Mouse (Mus musculus) limb, embryonic 15.5 days (tissue): ENCODE measurements around the gene Mllt3. TPM values are rescaled to one million over a fixed set of nuclear protein-coding genes. Genes with fewer than 3 reads are reported as not detected.

Experiments
- ATAC-seq: fragments of 200-750 bp; cut with Nextera tagmentation; 2 replicates; pipeline ENCODE4 v1.8.0; 2017; ENCODE audit warnings: low read depth, moderate TSS enrichment; ENCODE audit not compliant: insufficient number of reproducible peaks, low FRiP score, low TSS enrichment
- H3K27ac ChIP-seq: fragments of 300-500 bp; sonication (generic); 2 replicates; pipeline ENCODE4 v1.5.1; 2015; ENCODE audit warnings: moderate library complexity, mild to moderate bottlenecking, inconsistent platforms
- H3K27me3 ChIP-seq: fragments of 300-500 bp; sonication (generic); 2 replicates; pipeline ENCODE4 v1.6.1; 2015; ENCODE audit warnings: inconsistent platforms
- H3K36me3 ChIP-seq: fragments of 300-500 bp; sonication (generic); 2 replicates; pipeline ENCODE4 v1.6.1; 2015; ENCODE audit warnings: inconsistent platforms
- H3K4me1 ChIP-seq: fragments of 300-500 bp; sonication (generic); 2 replicates; pipeline ENCODE4 v1.6.1; 2015; ENCODE audit warnings: inconsistent platforms
- H3K4me2 ChIP-seq: fragments of 300-500 bp; sonication (generic); 2 replicates; pipeline ENCODE4 v1.6.1; 2015; ENCODE audit warnings: mild to moderate bottlenecking, inconsistent platforms
- H3K4me3 ChIP-seq: fragments of 300-500 bp; sonication (generic); 2 replicates; pipeline ENCODE4 v1.5.1; 2015; ENCODE audit warnings: mild to moderate bottlenecking, inconsistent platforms
- H3K9ac ChIP-seq: fragments of 300-500 bp; sonication (generic); 2 replicates; pipeline ENCODE4 v1.6.1; 2015; ENCODE audit warnings: inconsistent platforms
- H3K9me3 ChIP-seq: fragments of 300-500 bp; sonication (generic); 2 replicates; pipeline ENCODE4 v1.6.1; 2016; ENCODE audit warnings: inconsistent platforms
- WGBS: fragments of 180-500 bp; shearing (Covaris S2); methylation state at CpG from one replicate; pipeline ENCODE4 v1.1.7; 2015; 5-methylcytosine and 5-hydroxymethylcytosine counted together
- polyA plus RNA-seq: library from polyadenylated mRNA; unstranded; fragments of >200 nt; fragmentation: Nextera tagmentation; extraction: Ambion mirVana; gene quantifications from 2 replicates; pipeline ENCODE4 v1.2.1, GENCODE M21; 2015

Mllt3 gene
- polyA plus RNA-seq, 1 experiment from 2014 or later, result 42.0 TPM

DNA sequence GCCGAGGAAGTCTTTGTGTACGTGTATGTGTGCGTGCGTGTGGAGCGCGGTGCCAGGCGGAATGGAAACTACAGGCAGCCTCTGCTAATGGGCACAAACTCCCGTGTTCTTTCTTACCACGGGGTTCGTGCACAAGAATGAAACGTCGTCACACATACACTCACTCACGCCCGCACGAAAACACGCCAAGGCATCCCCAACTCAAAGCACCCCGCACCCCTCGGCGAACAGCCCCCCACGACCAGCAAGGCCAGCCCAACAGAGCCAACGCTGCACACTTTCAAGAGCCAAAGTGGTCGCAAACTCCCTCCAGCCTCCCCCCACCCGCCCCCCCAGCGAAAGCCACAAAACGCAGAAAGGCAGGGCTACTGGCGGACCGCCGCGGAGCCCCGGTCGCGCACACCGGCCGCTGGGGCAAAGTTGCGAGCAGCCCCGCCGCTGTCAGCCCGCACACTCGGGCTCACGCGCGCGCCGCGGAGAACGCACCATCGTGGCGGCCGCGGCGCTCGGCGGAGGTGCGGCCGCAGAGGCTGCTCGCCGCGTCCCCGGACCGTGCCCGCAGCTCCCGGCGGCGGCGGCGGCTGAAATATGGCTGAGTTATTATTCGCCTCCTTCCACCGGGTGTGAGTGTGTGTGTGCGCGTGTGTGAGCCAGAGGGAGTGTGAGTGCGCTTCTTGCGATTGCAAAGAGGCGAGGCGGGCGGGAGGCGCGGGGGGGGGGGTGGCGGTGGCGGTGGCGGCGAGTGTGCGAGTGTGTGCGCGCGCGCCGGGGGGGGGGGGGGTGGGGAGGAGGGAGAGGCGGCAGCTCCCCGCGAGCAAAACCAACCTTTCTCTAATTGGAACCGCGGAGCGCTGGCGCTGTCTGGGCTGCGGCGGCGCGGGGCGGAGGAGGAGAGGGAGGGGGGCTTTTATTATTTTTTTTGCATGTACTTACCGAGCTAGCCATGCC lies 739 bp downstream of the Mllt3 start:
- peak overlapping the region; percentile 83 for H3K9ac ChIP-seq
- peak overlapping the region; percentile 93 for H3K27ac ChIP-seq
- peak; percentile 67 for ATAC-seq
- H3K4me3 ChIP-seq, result peak overlapping the region; percentile 86
- H3K27me3 ChIP-seq, result peaks cover 2% of the 10 kb centered on the region; the same call in 1 of the 2 replicates
- peak overlapping the region; percentile 91 for H3K4me2 ChIP-seq
- H3K36me3 ChIP-seq, result no peaks in the 10 kb centered on the region
- no peaks in the 10 kb centered on the region for H3K9me3 ChIP-seq
- peaks cover 21% of the 10 kb centered on the region for H3K4me1 ChIP-seq
- WGBS, result under 1% methylated on average over 79 of the region's 100 CpGs

DNA sequence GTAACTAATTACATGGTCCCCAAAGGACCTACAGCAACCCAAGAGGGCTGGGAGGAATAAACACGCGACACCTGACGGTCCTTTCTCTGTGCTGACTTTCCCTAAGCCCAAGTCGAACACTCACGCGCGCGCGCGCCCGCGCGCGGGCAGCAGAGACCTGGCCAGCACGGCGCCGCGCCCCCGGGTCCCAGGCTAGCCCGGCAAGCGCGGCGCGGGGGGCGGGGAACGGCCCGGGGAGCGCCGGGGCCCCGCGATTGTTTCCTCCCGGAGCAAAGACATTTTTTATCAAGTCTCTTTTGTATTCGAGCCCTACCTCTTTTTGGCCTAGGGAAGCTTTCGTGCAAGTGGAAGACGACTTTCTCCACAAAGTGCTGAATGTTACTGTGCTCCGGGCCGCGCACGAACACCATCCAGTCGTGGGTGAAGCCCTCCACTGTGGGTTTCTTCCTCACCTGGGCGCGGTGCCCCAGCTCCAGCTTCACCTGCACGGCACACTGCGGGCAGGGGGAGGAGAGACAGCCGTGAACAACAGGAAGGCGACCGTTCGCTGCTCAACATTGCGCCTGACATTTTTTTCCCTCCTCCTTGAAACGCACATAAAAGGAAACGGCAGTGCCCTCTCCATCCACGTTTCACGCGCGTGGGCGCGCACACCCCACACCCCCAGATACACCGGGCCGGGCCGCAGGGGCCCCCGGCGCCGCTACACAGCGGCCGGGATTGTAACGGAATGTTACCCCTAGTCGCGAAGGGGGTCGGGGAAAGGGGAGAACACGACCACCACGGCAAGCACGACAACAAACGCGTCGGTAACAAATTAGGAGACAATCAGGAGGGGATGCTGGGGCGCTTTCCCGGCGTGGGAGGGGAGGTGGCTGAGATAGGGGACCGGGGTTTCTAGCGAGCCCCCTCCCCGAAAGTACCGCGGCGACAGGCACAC lies 1.7 kb downstream of the Mllt3 start:
- Histone ChIP-seq H3K9me3 (no peaks in the 10 kb centered on the region), H3K36me3 (0 out of 2 replicates have a peak, but pooled peaks cover 3% of the 10 kb centered on the region), H3K4me3 (peak overlapping the region; percentile 86), H3K27me3 (peaks cover 2% of the 10 kb centered on the region; the same call in 1 of the 2 replicates), H3K4me2 (peak overlapping the region; percentile 91), H3K4me1 (peaks cover 21% of the 10 kb centered on the region), H3K9ac (peak overlapping the region; percentile 83), H3K27ac (peak overlapping the region; percentile 93)
- WGBS, result 2% methylated on average over 84 of the region's 84 CpGs
- no peak for ATAC-seq

DNA sequence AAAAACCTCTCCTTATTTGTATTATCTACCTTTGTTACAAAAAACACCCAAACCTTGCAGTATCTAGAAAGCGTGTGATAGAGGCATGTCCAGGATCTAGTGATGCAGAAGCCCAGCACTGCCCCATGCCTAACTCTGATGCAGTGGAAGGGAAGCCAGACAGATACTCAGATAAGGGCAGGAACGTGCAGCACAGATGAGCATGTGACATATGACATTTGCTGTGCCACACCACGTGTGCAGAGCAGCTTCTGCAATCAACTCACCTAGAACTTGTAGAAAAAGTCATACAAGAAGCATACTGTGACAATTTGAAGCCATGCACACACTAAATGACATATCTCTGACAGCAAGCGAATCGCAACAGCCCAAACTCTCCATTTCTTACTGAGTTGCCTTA lies 9.6 kb downstream of the Mllt3 start:
- H3K27me3 ChIP-seq, result no peaks in the 10 kb centered on the region
- H3K4me3 ChIP-seq, result no peak overlapping the region
- no peak overlapping the region for H3K27ac ChIP-seq
- no peaks in the 10 kb centered on the region for H3K4me1 ChIP-seq
- peaks cover 7% of the 10 kb centered on the region; the same call in 1 of the 2 replicates for H3K36me3 ChIP-seq
- no peak overlapping the region for H3K4me2 ChIP-seq
- H3K9ac ChIP-seq, result no peak overlapping the region
- no peak for ATAC-seq
- H3K9me3 ChIP-seq, result no peaks in the 10 kb centered on the region
- 84% methylated on average over 5 of the region's 5 CpGs for WGBS

GRCm38 (mm10) chr4:88022623-88023022 lies 10.5 kb downstream of the Mllt3 start:
- Histone ChIP-seq H3K27ac (no peak overlapping the region), H3K4me1 (peaks cover 4% of the 10 kb centered on the region), H3K4me2 (no peak overlapping the region), H3K9me3 (no peaks in the 10 kb centered on the region), H3K9ac (no peak overlapping the region), H3K4me3 (no peak overlapping the region), H3K36me3 (peaks cover 7% of the 10 kb centered on the region; the same call in 1 of the 2 replicates), H3K27me3 (no peaks in the 10 kb centered on the region)
- no peak for ATAC-seq
- WGBS, result 5% methylated on average over 1 of the region's 1 CpGs

GRCm38 (mm10) chr4:88020421-88020820 lies 12.7 kb downstream of the Mllt3 start:
- Histone ChIP-seq H3K4me3 (no peak overlapping the region), H3K36me3 (no peaks in the 10 kb centered on the region), H3K9me3 (no peaks in the 10 kb centered on the region), H3K27ac (no peak overlapping the region), H3K27me3 (no peaks in the 10 kb centered on the region), H3K4me1 (peaks cover 7% of the 10 kb centered on the region), H3K4me2 (no peak overlapping the region), H3K9ac (no peak overlapping the region)
- ATAC-seq, result no peak
- 68% methylated on average over 5 of the region's 5 CpGs for WGBS

DNA sequence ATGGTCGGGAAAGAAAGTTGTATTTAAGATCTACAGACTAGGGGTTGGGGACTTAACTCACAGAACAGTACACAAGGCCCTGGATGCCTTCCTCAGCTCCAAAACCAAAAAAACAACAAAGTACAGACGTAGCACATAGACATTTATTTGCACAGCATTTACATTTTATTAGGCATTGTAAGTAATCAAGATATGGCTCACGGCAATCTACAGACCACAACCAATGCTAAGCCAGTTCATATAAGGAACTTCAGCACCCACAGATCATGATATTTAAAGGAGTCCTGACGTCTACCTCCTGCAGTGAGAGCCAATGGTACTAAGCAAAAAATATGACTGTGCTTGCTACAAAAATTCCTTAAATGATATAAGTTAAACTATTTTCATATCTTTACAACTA lies 13.5 kb downstream of the Mllt3 start:
- H3K36me3 ChIP-seq, result no peaks in the 10 kb centered on the region
- peaks cover 7% of the 10 kb centered on the region for H3K4me1 ChIP-seq
- H3K27me3 ChIP-seq, result no peaks in the 10 kb centered on the region
- no peak overlapping the region for H3K4me3 ChIP-seq
- 59% methylated on average over 4 of the region's 4 CpGs for WGBS
- no peak overlapping the region for H3K27ac ChIP-seq
- no peak overlapping the region for H3K4me2 ChIP-seq
- H3K9ac ChIP-seq, result no peak overlapping the region
- no peak for ATAC-seq
- no peaks in the 10 kb centered on the region for H3K9me3 ChIP-seq

DNA sequence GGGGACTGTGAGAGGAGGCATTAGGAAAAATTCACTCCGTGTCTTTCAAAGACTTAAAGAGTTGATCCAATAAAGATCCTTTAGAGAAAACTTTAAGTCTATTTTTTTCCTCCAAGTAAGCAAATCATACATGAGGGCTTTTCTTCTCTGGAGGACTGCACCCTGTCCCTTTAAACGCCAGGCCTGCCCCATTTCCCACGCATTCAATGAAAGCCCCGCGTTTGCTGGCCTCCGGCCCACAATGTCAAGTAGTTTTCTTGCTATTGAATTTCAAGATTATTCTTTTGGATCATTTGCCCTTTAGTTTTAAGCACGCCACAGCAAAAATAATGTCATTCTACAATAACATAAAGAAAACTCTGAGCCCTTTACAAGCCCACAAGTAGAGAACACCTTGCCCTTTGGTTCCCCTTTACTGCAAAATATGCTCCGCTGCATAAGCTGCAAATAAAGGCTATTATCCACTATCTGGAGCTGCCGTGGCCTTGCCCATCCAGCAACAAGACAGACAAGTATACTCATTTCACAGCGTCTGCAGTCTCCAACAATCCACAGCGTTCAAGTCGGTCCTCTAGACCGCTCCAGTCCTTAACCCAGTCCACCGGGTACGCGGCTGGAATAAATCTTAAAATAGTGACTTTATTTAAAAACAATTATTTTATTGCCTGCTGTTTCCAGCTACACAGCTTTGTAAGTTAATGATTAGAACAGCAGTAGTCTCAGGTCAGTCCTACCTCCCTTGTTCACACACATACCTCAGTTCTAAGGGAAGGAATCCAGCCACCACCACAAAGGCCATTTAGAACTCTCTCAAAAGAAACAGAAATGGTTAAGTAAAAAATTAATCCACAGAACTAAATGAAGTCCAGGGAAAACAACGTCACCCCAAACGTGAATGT lies 15.5 kb downstream of the Mllt3 start:
- no peak overlapping the region for H3K9ac ChIP-seq
- WGBS, result 45% methylated on average over 18 of the region's 18 CpGs
- no peaks in the 10 kb centered on the region for H3K27me3 ChIP-seq
- no peak overlapping the region for H3K4me2 ChIP-seq
- no peaks in the 10 kb centered on the region for H3K9me3 ChIP-seq
- no peak overlapping the region for H3K4me3 ChIP-seq
- H3K27ac ChIP-seq, result no peak overlapping the region
- H3K4me1 ChIP-seq, result peaks cover 10% of the 10 kb centered on the region
- no peaks in the 10 kb centered on the region for H3K36me3 ChIP-seq
- no peak for ATAC-seq

DNA sequence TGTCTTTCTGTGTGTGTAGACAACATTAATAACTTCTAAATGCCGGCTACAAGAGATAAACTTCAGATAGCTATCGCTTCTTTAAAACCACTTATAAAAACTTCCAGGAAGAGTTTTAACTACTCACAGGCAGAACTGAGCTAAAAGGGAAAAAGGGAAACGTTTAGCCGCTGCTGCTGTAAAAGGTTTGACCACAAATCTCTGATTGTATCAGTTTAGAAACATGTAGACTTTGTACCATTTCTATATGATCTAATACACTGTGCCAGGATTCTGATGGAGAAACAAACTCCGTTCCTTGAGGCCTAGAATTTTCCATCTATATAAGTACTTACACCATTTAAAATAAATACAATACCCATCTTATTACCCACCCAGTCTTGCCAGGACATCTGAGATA lies 17.4 kb downstream of the Mllt3 start:
- ATAC-seq, result no peak
- Histone ChIP-seq H3K4me1 (peaks cover 15% of the 10 kb centered on the region), H3K9ac (no peak overlapping the region), H3K9me3 (no peaks in the 10 kb centered on the region), H3K4me3 (no peak overlapping the region), H3K36me3 (no peaks in the 10 kb centered on the region), H3K27ac (no peak overlapping the region), H3K4me2 (no peak overlapping the region), H3K27me3 (no peaks in the 10 kb centered on the region)
- 62% methylated on average over 5 of the region's 5 CpGs for WGBS

DNA sequence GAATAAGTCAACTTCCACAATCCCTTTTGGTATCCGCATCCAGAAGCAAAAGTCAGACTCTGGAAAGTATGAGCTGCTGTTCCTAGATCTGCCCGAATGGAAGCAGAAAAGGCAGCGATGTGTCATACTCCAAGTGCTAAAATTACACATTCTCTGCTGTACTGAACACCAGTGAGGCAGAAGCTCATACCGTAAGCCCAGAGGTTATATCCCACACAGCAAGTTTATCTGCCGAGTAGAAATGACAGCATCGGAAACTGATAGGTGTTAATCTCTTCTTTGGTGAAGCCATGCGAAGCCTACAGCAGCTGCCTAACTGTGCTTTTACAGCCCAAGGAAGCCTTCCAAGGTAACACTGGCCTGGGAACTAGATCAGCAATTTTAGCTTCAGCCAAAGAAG lies 17.9 kb downstream of the Mllt3 start:
- peaks cover 15% of the 10 kb centered on the region for H3K4me1 ChIP-seq
- WGBS, result 58% methylated on average over 7 of the region's 7 CpGs

GRCm38 (mm10) chr4:88012774-88013173 lies 20.4 kb downstream of the Mllt3 start:
- Histone ChIP-seq H3K9ac (no peak overlapping the region), H3K4me1 (peaks cover 12% of the 10 kb centered on the region), H3K4me2 (no peak overlapping the region), H3K27ac (no peak overlapping the region), H3K9me3 (no peaks in the 10 kb centered on the region), H3K27me3 (no peaks in the 10 kb centered on the region), H3K4me3 (no peak overlapping the region), H3K36me3 (no peaks in the 10 kb centered on the region)
- no peak for ATAC-seq
- WGBS, result 40% methylated on average over 4 of the region's 4 CpGs

More for the DNA sequence above, 17.9 kb downstream of the Mllt3 start:
- Histone ChIP-seq H3K36me3 (no peaks in the 10 kb centered on the region), H3K27me3 (no peaks in the 10 kb centered on the region), H3K4me3 (no peak overlapping the region), H3K27ac (no peak overlapping the region), H3K9ac (no peak overlapping the region), H3K4me2 (no peak overlapping the region), H3K9me3 (no peaks in the 10 kb centered on the region)
- no peak for ATAC-seq
